Mouse (Mus musculus): ENCODE measurements around the gene Ceacam1. TPM values are rescaled to one million over a fixed set of nuclear protein-coding genes. Genes with fewer than 3 reads are reported as not detected.
"Not testable (repeated sequence)": the region's sequence is repeated elsewhere in the genome, so short reads cannot be mapped to it uniquely, and the experiment has no call there.

Ceacam1 gene
- 1.4 TPM in 1 of 2 replicates, not detected in the other for polyA plus RNA-seq (2012; ENCODE audit: insufficient read depth, low replicate concordance)

- peaks cover 54% of the 10 kb centered on the region for H3K4me1 ChIP-seq
- not testable (repeated sequence) for H3K9me3 ChIP-seq; H3K27me3 ChIP-seq (replicated peaks)
- peaks cover 17% of the 10 kb centered on the region for H3K36me3 ChIP-seq (replicated peaks; ENCODE audit: low read length)
- peak within 1 kb of the TSS; percentile 87 for H3K4me3 ChIP-seq (replicated peaks)
Measured at GRCm38 (mm10) chr7:25477091-25477751, at the start of gene Ceacam1. Ceacam1 (minus strand) TSS chr7:25477603.

- not testable (repeated sequence) for H3K4me1 ChIP-seq; H3K27me3 ChIP-seq (replicated peaks); H3K9me3 ChIP-seq; H3K36me3 ChIP-seq (replicated peaks; ENCODE audit: low read length); H3K4me3 ChIP-seq (replicated peaks)
Measured at GRCm38 (mm10) chr7:25516070-25516777, 38.8 kb upstream of the Ceacam1 start.

GRCm38 (mm10) chr7:25515667-25516066 lies 38.3 kb upstream of the Ceacam1 start:
- H3K4me3 ChIP-seq (replicated peaks); H3K27me3 ChIP-seq (replicated peaks); H3K4me1 ChIP-seq; H3K36me3 ChIP-seq (replicated peaks; ENCODE audit: low read length); H3K9me3 ChIP-seq: not testable (repeated sequence)

GRCm38 (mm10) chr7:25509925-25510324 lies 32.5 kb upstream of the Ceacam1 start:
- H3K4me1 ChIP-seq: no peaks in the 10 kb centered on the region
- peaks cover 4% of the 10 kb centered on the region for H3K27me3 ChIP-seq (replicated peaks)
- no peaks in the 10 kb centered on the region for H3K9me3 ChIP-seq
- no peak overlapping the region for H3K4me3 ChIP-seq (replicated peaks)
- TF ChIP-seq GATA1 (IDR thresholded peaks at IDR 0.05; ENCODE audit: borderline replicate concordance, low read length) (no peak), FLI1 (IDR thresholded peaks at IDR 0.05; ENCODE audit: low read length) (no peak)
- H3K36me3 ChIP-seq (replicated peaks; ENCODE audit: low read length): no peaks in the 10 kb centered on the region

- Histone ChIP-seq H3K9me3 (no peaks in the 10 kb centered on the region), H3K36me3 (replicated peaks; ENCODE audit: low read length) (no peaks in the 10 kb centered on the region), H3K4me3 (replicated peaks) (no peak overlapping the region), H3K27me3 (replicated peaks) (no peaks in the 10 kb centered on the region), H3K4me1 (no peaks in the 10 kb centered on the region)
- TF ChIP-seq GATA1 (IDR thresholded peaks at IDR 0.05; ENCODE audit: borderline replicate concordance, low read length) (no peak), FLI1 (IDR thresholded peaks at IDR 0.05; ENCODE audit: low read length) (no peak)
Measured at GRCm38 (mm10) chr7:25494649-25495048, 17.2 kb upstream of the Ceacam1 start.

GRCm38 (mm10) chr7:25490698-25491097 lies 13.3 kb upstream of the Ceacam1 start:
- not testable (repeated sequence) for H3K4me3 ChIP-seq (replicated peaks); H3K9me3 ChIP-seq; H3K36me3 ChIP-seq (replicated peaks; ENCODE audit: low read length); H3K27me3 ChIP-seq (replicated peaks)
- peaks cover 16% of the 10 kb centered on the region for H3K4me1 ChIP-seq

DNA sequence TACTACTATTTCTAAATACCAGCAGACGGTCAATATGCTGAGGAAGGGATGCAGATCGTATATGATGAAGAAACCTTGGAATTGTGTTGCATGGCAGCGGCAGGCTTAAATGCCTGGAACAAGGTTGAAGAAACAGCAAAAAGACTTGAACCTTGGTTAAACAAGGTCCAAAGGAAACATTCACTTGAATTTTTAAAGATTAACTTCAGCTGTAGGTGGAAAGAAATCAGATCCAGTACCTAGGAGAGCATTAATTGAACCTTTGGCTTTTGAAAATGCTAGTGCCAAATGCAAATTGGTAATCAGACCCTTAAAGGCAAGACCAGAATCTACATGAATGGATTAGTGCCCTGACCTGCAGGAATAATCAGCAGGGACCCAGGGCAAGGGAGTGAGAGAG lies 12.0 kb upstream of the Ceacam1 start:
- H3K27me3 ChIP-seq (replicated peaks); H3K9me3 ChIP-seq; H3K4me3 ChIP-seq (replicated peaks); H3K36me3 ChIP-seq (replicated peaks; ENCODE audit: low read length): not testable (repeated sequence)
- peaks cover 16% of the 10 kb centered on the region for H3K4me1 ChIP-seq

DNA sequence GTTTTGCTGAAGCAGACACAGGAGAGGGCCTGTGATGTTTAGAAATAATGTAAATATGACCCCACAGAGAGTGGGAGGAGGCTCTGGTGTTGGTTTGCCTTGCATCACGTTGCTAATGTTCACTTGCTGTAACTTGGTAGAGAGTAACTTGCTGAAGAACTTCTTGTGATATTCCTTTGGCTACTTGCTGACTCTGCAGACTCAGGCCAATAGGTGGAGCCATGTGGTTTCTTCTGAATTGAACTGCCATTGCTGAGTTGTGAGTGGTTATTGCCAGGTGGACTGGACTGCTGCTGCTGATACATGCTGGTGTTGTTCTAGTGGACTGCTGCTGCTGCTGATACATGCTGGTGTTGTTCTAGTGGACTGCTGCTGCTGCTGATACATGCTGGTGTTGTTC lies 8.8 kb upstream of the Ceacam1 start:
- peaks cover 14% of the 10 kb centered on the region for H3K27me3 ChIP-seq (replicated peaks)
- TF ChIP-seq FLI1 (IDR thresholded peaks at IDR 0.05; ENCODE audit: low read length) (no peak), GATA1 (IDR thresholded peaks at IDR 0.05; ENCODE audit: borderline replicate concordance, low read length) (no peak)

DNA sequence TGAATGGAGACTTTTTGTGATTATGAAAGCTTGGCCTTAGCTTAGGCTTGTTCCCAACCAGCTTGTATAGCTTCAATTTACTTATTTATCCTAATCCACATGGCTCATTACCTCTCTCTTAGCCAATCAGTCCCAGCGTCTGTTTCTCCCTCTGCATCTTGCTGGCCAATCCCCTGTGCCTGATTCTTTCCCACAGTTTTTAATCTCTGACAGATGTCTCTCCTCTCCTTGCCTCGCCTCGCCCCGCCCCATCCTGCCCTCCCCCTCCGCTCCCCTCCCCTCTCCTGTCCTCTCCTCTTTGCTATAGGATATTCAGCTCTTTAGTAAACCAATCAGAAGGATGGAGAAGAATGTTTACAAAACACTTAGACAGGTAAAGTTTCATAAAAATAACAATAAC lies 7.7 kb upstream of the Ceacam1 start:
- Histone ChIP-seq H3K27me3 (replicated peaks) (peaks cover 14% of the 10 kb centered on the region), H3K4me1 (peaks cover 27% of the 10 kb centered on the region), H3K9me3 (no peaks in the 10 kb centered on the region), H3K36me3 (replicated peaks; ENCODE audit: low read length) (no peaks in the 10 kb centered on the region), H3K4me3 (replicated peaks) (no peak overlapping the region)
- no peak for TF ChIP-seq FLI1 (IDR thresholded peaks at IDR 0.05; ENCODE audit: low read length)
- TF ChIP-seq GATA1 (IDR thresholded peaks at IDR 0.05; ENCODE audit: borderline replicate concordance, low read length): no peak

More for the DNA sequence above, 8.8 kb upstream of the Ceacam1 start:
- H3K9me3 ChIP-seq: no peaks in the 10 kb centered on the region
- H3K36me3 ChIP-seq (replicated peaks; ENCODE audit: low read length): no peaks in the 10 kb centered on the region
- H3K4me3 ChIP-seq (replicated peaks): no peak overlapping the region
- H3K4me1 ChIP-seq: peaks cover 25% of the 10 kb centered on the region

GRCm38 (mm10) chr7:25483133-25483735 lies 5.8 kb upstream of the Ceacam1 start:
- no peaks in the 10 kb centered on the region for H3K36me3 ChIP-seq (replicated peaks; ENCODE audit: low read length)
- no peak overlapping the region for H3K4me3 ChIP-seq (replicated peaks)
- TF ChIP-seq GATA1 (IDR thresholded peaks at IDR 0.05; ENCODE audit: borderline replicate concordance, low read length) (no peak), FLI1 (IDR thresholded peaks at IDR 0.05; ENCODE audit: low read length) (no peak)
- peaks cover 14% of the 10 kb centered on the region for H3K27me3 ChIP-seq (replicated peaks)
- H3K4me1 ChIP-seq: peaks cover 34% of the 10 kb centered on the region
- H3K9me3 ChIP-seq: no peaks in the 10 kb centered on the region

GRCm38 (mm10) chr7:25480791-25481190 lies 3.4 kb upstream of the Ceacam1 start:
- not testable (repeated sequence) for H3K27me3 ChIP-seq (replicated peaks); H3K36me3 ChIP-seq (replicated peaks; ENCODE audit: low read length); H3K4me3 ChIP-seq (replicated peaks); H3K9me3 ChIP-seq
- peaks cover 42% of the 10 kb centered on the region for H3K4me1 ChIP-seq

Data from megakaryocyte, embryonic 14.5 days (primary cell).